Mouse (Mus musculus) layer of hippocampus, adult 18-20 months (tissue): Measurements from ENCODE around the gene Capza2. TPM values are rescaled to one million over a fixed set of nuclear protein-coding genes. Genes with fewer than 3 reads are reported as not detected.
"Not testable (repeated sequence)": the region's sequence is repeated elsewhere in the genome, so short reads cannot be mapped to it uniquely, and the experiment has no call there.

Experiments
- DNase-seq, 2 experiments: peaks; one replicate each; pipeline ENCODE4 v3.0.0; 2022; ENCODE audit warnings: low spot score in 2 of 2
- total RNA-seq, 2 experiments: library from RNA; stranded (reverse); gene quantifications; 2 replicates each; pipeline ENCODE4 v1.2.3; 2021

Gene Capza2
- total RNA-seq, 2 experiments from 2014 or later, result 288 to 300 TPM

DNA sequence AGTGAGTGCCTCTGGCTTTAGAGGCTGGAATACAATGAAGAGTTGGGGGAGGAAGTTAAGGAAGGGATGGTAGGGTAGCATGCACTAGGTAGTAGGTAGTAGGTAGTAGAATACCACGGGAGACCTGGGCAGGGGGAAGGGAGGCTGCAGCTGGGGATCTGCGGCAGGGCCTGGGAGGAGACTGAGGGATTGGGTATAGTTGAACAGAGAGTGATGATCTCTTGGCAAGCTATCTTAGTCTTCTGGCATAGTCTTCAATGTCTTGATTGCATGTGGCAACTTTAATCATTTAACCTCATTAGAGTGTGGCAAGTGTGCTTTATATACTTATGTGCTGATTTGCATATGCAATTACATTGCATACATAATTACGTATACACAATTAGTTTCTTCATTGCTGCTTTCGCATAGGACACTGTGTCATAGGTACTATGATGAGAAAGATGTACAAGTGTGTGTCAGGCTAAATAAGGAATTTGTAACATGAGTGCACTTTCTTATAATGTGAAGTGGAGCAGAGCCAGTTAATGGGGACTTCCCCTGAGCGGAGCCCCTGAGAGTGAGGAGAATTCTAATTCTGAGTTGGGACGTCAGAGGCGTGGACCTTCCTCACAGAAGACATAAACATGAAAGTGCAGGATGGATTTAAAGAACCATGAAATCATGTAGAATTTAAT, 65.0 kb downstream of the Capza2 start:
- no peak for DNase-seq

DNA sequence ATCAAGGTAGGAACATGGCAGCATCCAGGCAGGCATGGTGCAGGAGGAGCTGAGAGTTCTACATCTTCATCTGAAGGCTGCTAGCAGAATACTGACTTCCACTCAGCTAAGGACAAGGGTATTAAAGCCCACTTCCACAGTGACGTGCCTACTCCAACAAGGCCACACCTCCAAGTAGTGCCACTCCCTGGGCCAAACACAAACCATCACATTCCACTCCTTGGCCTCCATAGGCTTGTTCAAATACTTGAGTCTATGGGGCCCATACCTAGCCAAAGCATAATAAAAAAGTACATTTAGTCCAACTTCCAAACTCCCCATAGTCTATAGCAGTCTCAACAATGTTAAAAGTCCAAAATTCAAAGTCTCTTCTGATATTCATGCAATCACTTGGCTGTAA, 68.0 kb downstream of the Capza2 start:
- DNase-seq, result not testable (repeated sequence)

DNA sequence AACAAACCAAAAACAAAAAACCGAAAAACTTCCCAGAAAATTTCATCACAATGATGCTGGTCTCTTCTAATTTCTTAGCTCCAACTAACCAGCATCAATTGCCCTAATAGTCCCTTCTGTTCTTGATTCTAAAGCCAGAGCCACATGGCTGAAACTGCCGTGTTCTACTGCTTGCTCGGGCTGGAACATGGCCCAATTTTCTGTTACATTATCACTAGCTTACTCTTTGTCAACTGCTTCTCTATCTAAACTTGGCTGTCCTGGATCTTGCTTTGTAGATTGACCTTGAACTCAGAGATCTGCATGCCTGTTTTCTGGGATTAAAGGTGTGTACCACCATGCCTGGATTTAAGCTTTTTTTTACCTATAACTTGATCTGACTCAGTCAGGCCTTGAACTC, 69.9 kb downstream of the Capza2 start:
- DNase-seq, result no peak

Other genes starting within 250 kb of the Capza2 start
- 1 to 10 TPM; 1.7 to 3.2 TPM for gene Met, start 172.4 kb upstream of the Capza2 start, total RNA-seq
- gene St7, start 56.7 kb downstream of the Capza2 start, total RNA-seq, result 10 to 100 TPM; 47.4 to 47.7 TPM